Mouse (Mus musculus) testis, adult 2 months (tissue): Measurements from ENCODE around the gene Hivep1.
A peak's percentile ranks its signal among the peaks of the same experiment; 100 is the strongest.

ENCODE experiments used
- CTCF ChIP-seq: fragments of 200-500 bp; IDR thresholded peaks from 2 replicates; pipeline ENCODE4 v1.5.1; 2012; ENCODE audit warnings: low read depth, mild to moderate bottlenecking, inconsistent platforms, low read length, moderate library complexity; ENCODE audit not compliant: control insufficient read depth, insufficient read depth, insufficient replicate concordance
- POLR2A ChIP-seq: fragments of 200-500 bp; IDR thresholded peaks from 2 replicates; pipeline ENCODE4 v1.6.1; 2012; ENCODE audit warnings: low read depth, mild to moderate bottlenecking, inconsistent platforms, low read length, moderate library complexity; ENCODE audit not compliant: control insufficient read depth

DNA sequence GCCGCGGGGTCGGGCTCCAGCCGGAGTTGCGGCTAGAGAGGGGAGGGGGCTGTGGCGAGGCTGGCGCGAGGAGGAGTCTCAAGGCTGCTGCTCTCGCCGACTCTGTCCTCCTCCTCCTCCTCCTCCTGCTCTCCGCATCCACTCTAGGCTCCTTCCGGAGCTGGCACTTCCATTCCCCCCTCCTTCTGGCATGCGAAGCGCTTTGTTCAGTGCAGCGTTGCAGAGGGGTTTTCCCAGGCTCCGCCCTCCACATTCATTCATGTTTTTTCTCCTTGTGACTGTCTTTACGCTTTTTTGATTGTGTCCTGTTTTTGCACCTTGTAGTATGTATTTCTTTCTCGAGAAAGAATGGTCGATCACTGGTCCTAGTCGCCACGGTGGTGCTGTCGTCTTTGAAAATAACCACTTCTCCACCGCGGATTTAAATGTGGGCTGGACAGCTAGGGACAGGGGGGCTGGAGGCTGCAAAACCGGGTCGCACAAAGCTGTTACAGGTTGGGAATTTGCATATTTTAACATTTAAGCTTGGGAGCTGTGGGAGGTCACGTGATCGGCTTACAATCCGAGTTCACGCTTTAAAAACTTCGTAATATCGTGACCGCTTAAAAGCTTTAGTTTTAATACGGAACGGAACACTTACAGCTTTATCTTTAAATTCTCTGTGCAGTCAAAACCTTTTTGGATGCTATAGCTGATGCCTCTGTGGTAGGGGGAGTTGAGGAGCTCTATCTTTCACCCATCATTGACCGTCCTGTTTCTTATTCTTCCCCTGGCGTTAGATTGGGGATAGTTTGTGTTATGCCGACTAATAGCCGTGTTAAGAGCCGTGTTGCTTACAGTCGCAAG is 1.1 kb downstream of the Hivep1 start:
- TF ChIP-seq CTCF (no peak), POLR2A (peak; percentile 32; the same call in 1 of the 2 replicates)
